Mouse (Mus musculus) MEL (cell line): Measurements from ENCODE around the gene U2af2.

Experiments
- CTCF ChIP-seq, 3 experiments: IDR thresholded peaks in 2 of 3; conservative IDR thresholded peaks in 1 of 3; 2 replicates each; pipeline ENCODE4 v1.5.1; 2011 to 2012; ENCODE audit warnings: low read length in 3 of 3, low read depth in 2 of 3, mild to moderate bottlenecking in 2 of 3, improper control_type of control experiment in 1 of 3, inconsistent platforms in 1 of 3, mixed read lengths in 1 of 3, moderate library complexity in 1 of 3; ENCODE audit not compliant: control insufficient read depth in 1 of 3, insufficient read depth in 1 of 3, poor library complexity in 1 of 3, severe bottlenecking in 1 of 3
- MEF2A ChIP-seq: IDR thresholded peaks from 2 replicates; pipeline ENCODE4 v1.6.1; 2014; ENCODE audit warnings: low read depth, mild to moderate bottlenecking, inconsistent platforms, low read length, improper control_type of control experiment; ENCODE audit not compliant: poor library complexity, insufficient replicate concordance, severe bottlenecking; ENCODE audit errors: extremely low read depth
- POLR2A ChIP-seq, 2 experiments: IDR thresholded peaks; 2 replicates each; pipeline ENCODE4 v1.6.1; 2011 to 2012; ENCODE audit warnings: low read length in 2 of 2, mild to moderate bottlenecking in 2 of 2, control low read depth in 1 of 2, improper control_type of control experiment in 1 of 2, low read depth in 1 of 2, moderate library complexity in 1 of 2; ENCODE audit not compliant: control insufficient read depth in 1 of 2, insufficient read depth in 1 of 2, poor library complexity in 1 of 2
- RAD21 ChIP-seq: IDR thresholded peaks from 2 replicates; pipeline ENCODE4 v1.6.1; 2011; ENCODE audit warnings: mild to moderate bottlenecking, low read depth, low read length, improper control_type of control experiment
- TCF12 ChIP-seq: IDR thresholded peaks from 2 replicates; pipeline ENCODE4 v1.6.1; 2014; ENCODE audit warnings: low read depth, mild to moderate bottlenecking, inconsistent platforms, low read length, improper control_type of control experiment, moderate library complexity
- ZNF384 ChIP-seq: IDR thresholded peaks from 2 replicates; pipeline ENCODE4 v1.6.1; 2012; ENCODE audit warnings: low read depth, mild to moderate bottlenecking, inconsistent platforms, low read length, improper control_type of control experiment

DNA sequence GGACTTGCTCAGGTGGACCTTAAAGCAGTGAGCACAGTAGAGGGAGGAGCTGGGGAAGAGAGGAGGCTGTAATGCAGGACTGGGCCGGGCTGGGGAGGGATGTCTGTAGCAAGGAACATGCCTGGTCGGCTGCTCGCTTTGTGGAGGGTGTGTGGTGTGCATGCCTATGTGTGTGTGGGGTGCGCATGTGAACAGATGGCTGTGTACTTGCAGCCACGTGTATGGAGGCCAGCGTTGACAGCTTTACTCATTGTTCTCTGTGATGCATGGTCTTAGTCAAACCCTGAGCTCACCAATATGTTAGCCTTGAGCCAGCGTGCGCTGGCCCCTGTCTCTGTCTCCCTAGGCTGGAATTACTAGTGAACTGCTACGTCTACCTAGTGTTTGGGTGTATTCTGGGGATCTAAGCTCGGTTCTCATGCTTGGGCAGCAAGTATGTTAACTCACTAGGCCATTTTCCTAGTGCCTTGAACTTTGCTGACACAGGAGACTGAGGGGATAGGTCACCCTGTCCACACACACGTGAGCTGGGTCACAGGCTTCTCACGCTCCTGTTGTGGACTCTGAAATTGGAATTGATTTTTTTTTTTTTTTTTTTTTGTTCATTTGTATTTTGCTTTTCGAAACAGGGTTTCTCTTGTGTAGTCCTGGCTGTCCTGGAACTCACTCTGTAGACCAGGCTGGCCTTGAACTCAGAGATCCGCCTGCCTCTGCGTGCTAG is 29.2 kb downstream of the U2af2 start:
- TF ChIP-seq CTCF (IDR thresholded peaks at IDR 0.05 in 2 of 3, conservative IDR thresholded peaks at IDR 0.05 in 1 of 3; ENCODE audit: control insufficient read depth in 1 of 3, insufficient read depth in 1 of 3, low read depth in 2 of 3, low read length in 3 of 3, poor library complexity in 1 of 3, severe bottlenecking in 1 of 3) (no peak), TCF12 (no peak), POLR2A (IDR thresholded peaks at IDR 0.05; ENCODE audit: control insufficient read depth in 1 of 2, insufficient read depth in 1 of 2, low read depth in 1 of 2, low read length in 2 of 2, poor library complexity in 1 of 2) (no peak), RAD21 (no peak), MEF2A (no peak), ZNF384 (no peak)
